Mouse (Mus musculus): Measurements from ENCODE around the gene Vps33b.

DNA sequence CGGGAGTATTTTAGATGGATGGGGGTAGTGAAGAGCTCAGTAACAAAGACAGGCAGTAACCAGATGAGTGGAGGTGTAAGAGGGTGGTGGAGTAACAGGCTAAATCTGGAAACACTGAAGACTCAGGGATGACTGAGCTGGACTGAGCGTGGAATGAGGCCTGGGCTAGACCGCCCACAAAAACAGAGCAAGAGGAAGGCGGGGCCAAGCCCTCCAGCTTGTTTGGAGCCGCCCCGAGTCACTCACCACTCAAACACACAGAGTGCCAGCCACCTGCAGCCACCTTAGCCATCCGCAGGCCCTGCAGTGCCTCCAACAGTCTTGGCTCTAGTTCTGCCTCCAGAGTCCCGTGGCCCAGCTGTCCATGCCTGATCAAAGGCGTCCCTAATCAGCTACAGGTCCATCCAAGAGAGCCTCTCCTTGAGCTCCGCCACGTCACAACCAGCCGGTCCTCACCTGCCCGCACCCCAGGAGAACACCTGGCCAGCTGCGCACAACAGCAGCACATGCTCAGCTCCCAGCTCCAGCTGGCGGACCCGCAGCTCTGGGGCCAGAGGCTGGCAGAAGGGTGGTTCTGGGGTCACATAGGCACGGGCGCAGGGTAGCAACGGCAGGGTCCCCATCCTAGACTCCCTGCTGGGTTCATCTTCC is 50.5 kb downstream of the Vps33b start:
- TF ChIP-seq POLR2A (IDR thresholded peaks at IDR 0.05; ENCODE audit: borderline replicate concordance, control insufficient read depth, low read depth, low read length) (no peak), CTCF (IDR thresholded peaks at IDR 0.05; ENCODE audit: control insufficient read depth, insufficient read depth, low read length) (no peak)

Measured in bone marrow, adult 2 months (tissue).